Mouse (Mus musculus) CD4-positive, CD25-positive, alpha-beta regulatory T cell (primary cell): ENCODE data around the gene Gpbar1. TPM values are rescaled to one million over a fixed set of nuclear protein-coding genes. Genes with fewer than 3 reads are reported as not detected.

Experiments
- polyA plus RNA-seq: library from polyadenylated mRNA; unstranded; fragments of 100-300 nt; shearing (Covaris generic); gene quantifications from one replicate; pipeline ENCODE4 v1.2.1, GENCODE M21; 2017

The Gpbar1 gene
- 0.17 TPM for polyA plus RNA-seq

DNA sequence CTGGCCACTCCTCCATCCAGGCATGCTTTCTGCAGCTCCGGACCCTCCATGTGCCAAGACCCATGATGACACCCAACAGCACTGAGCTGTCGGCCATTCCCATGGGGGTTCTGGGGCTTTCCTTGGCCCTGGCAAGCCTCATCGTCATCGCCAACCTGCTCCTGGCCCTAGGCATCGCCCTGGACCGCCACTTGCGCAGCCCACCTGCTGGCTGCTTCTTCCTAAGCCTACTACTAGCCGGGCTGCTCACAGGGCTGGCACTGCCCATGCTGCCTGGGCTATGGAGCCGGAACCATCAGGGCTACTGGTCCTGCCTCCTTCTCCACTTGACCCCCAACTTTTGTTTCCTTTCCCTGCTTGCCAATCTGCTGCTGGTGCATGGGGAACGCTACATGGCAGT is at the start of gene Gpbar1:
TSS of gene Gpbar1 (plus strand) at position 13 of the 400 bp plus-strand sequence.

DNA sequence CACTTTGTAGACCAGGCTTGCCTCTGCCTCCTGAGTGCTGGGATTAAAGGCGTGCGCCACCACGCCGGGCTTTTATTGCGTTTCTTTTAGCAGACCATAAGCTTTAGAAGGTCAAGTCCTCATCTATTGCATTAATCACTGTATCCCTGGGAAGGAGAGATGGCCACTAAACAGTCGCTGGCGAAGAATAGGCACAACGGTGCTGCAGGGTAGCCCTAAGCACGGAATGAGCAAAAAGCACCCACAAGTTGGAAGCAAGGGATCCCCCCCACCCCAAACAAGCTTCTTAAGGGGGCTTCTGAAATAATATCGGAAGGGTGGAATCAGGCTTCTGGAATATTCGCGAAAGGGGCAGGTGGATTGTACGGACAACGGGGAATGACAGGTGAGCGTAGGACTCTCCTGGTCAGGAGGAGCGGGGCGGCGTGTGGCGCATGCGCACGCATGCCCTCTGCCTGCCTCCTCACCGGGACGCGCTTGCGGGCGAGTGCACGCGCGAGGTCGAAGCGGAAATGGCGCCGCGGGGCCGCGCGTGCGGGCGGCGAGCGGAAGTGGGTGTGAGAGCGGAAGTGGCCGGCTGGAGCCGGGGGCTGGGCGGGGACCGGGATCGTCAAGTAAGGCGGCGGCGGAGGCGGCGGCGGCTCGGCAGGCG is 42.3 kb upstream of the Gpbar1 start, which contains the start of gene Arpc2:
TSS of gene Arpc2 (plus strand) at position 147 of the 652 bp plus-strand sequence.

DNA sequence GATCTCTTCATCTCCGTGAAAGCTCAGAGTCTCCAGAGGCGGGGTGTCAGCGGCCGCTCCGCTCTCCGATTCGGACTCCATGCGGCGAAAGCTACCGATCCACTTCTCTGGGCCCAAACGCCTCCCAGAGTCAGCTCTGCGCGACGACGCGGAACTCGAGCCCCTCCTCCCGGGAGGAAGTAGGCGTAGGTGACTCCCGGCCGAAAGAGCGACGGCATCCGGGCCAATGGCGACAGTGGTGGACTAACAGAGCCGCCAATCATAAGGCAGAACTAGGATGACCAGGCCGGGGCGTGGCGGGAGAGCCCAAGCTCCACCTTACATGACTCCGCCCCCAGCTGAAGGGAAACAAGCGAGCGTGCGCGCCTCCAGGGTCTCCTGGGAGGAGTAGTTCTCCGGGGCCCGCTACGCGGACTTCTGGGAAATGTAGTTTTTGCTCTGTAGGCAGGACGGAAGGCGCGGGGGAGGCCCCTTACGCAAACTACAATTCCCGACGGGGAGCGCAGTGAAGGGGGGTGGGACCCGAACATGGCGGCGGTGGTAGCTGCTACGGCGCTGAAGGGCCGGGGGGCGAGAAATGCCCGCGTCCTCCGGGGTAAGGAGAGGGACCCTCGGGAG is 6.3 kb downstream of the Gpbar1 start, which contains the start of the genes Aamp and Pnkd:
TSS of gene Aamp (minus strand) at position 196 of the 618 bp plus-strand sequence.
TSS of gene Pnkd (plus strand) at position 388 of the 618 bp plus-strand sequence.

DNA sequence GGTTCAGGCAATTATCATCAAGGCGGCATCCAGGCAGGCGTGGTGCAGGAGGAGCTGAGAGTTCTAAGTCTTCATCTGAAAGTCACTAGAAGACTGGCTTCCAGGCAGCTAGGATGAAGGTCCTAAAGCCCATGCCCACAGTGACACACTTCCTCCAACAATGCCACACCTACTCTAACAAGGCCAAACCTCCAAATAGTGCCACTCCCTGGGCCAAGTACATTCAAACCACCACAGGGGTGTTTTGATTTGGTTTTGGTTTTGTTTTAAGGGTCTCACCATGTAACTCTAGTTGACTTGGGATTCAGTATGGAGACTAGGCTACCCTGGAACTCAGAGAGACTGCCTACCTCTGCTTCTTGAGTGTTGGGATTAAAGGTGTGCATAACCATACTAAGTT is 27.2 kb downstream of the Gpbar1 start, which contains the start of gene Tmbim1:
TSS of gene Tmbim1 (minus strand) at position 101 of the 400 bp plus-strand sequence.

Other genes starting within 250 kb of the Gpbar1 start
- gene Tns1, start 154.1 kb upstream of the Gpbar1 start, polyA plus RNA-seq: 27.7 TPM
- gene Rufy4, start 153.0 kb upstream of the Gpbar1 start, polyA plus RNA-seq: 0.07 TPM
- gene Cxcr2, start 124.6 kb upstream of the Gpbar1 start, polyA plus RNA-seq: 0.07 TPM
- gene Cxcr1, start 83.9 kb upstream of the Gpbar1 start, polyA plus RNA-seq: not detected
- 1,046 TPM for gene Arpc2, start 42.5 kb upstream of the Gpbar1 start, polyA plus RNA-seq
- gene Aamp, start 6.2 kb downstream of the Gpbar1 start, polyA plus RNA-seq: 242 TPM
- 63.7 TPM for gene Pnkd, start 6.4 kb downstream of the Gpbar1 start, polyA plus RNA-seq
- gene Tmbim1, start 27.1 kb downstream of the Gpbar1 start, polyA plus RNA-seq: 12.8 TPM
- gene Catip, start 83.6 kb downstream of the Gpbar1 start, polyA plus RNA-seq: not detected
- gene Slc11a1, start 96.6 kb downstream of the Gpbar1 start, polyA plus RNA-seq: 1.7 TPM
- gene Ctdsp1, start 113.0 kb downstream of the Gpbar1 start, polyA plus RNA-seq: 5.1 TPM
- gene Vil1, start 130.8 kb downstream of the Gpbar1 start, polyA plus RNA-seq: 0.17 TPM
- 33.4 TPM for gene Cnot9, start 227.5 kb downstream of the Gpbar1 start, polyA plus RNA-seq